Comparison of ENCODE assay signal across 18 mouse cellular contexts in the genomic region with DNA sequence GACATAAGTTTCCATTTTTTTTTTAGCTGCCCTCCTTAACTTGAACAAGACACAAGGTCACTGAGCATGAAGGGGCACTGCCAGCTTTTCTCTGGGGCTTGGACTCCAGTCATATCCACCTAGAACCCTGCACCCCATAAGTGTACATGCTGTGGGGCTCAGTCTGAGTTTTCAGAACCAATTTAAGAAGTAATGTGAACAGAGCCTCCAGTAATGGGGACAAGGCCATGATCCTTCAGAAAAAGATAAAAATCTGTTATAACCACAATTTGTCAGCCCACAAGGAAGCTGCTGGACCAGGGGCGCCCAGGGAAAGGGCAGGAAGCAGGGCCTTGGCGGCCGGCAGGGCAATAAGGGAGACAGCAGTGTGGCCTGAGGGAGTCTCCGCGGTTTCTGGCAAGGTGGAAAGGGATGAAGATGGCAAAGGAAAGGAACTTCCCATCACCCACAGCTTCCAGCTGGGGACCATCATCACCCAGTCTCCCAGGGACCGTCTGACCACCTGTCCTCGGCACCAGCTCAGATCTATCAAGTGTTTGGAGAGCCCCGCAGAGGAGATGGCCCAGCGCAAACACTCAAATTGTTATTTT. TPM values are rescaled to one million over a fixed set of nuclear protein-coding genes. Genes with fewer than 3 reads are reported as not detected.
DNase-seq lines count a peak whose midpoint lies in the region; ATAC-seq and TF ChIP-seq lines count a peak whose summit lies in the region.
"Had no signal": no experiment of that assay in that cellular context is flagged by ENCODE, and none has a peak within 500 bp of the region (broad histone marks: within the 10 kb centered on the region; RNA-seq: fewer than 3 reads in every experiment).

No protein-coding gene starts in this region.

- no peak for ATAC-seq in cerebellum, adult (ENCODE audit: insufficient number of reproducible peaks, low FRiP score, low TSS enrichment)
- no peak for ATAC-seq in kidney, embryonic 14.5 days (ENCODE audit: low FRiP score, low TSS enrichment)

- H3K36me3 ChIP-seq in kidney, adult 2 months (ENCODE audit: control insufficient read depth, insufficient read depth, low read length): peaks cover 14% of the 10 kb centered on the region
- peaks cover 48% of the 10 kb centered on the region for H3K36me3 ChIP-seq in kidney, embryonic 14.5 days (ENCODE audit: control insufficient read depth, insufficient read depth, low read length)

- WGBS in kidney, adult 2 months: 72% methylated on average over 9 of the region's 9 CpGs
- 89% methylated on average over 9 of the region's 9 CpGs for WGBS in kidney, embryonic 14.5 days

- H3K4me1 ChIP-seq in kidney, adult 2 months (ENCODE audit: control insufficient read depth, insufficient read depth, low read length): peaks cover 17% of the 10 kb centered on the region; the same call in 1 of the 2 replicates
- 0 out of 2 replicates have a peak, but pooled peaks cover 6% of the 10 kb centered on the region for H3K4me1 ChIP-seq in kidney, embryonic 14.5 days (ENCODE audit: control insufficient read depth, insufficient read depth, low read length)

- H3K9ac ChIP-seq in kidney, embryonic 14.5 days (ENCODE audit: low read depth, low read length): no peak overlapping the region
- H3K9ac ChIP-seq: forebrain, embryonic 12.5 days; kidney, embryonic 15.5 days had no signal

- 0 out of 2 replicates have a peak overlapping the region, but pooled peaks have one; percentile 6 for H3K4me3 ChIP-seq in kidney, adult 2 months (ENCODE audit: insufficient read depth, low read depth, low read length)
- H3K4me3 ChIP-seq in kidney, embryonic 14.5 days (ENCODE audit: low read length): no peak overlapping the region
- H3K4me3 ChIP-seq: forebrain, embryonic 12.5 days; heart, embryonic 13.5 days; kidney, embryonic 15.5 days had no signal

- no peak overlapping the region for H3K4me2 ChIP-seq in kidney, embryonic 14.5 days (replicated peaks; ENCODE audit: low read depth, low read length)
- H3K4me2 ChIP-seq: forebrain, embryonic 12.5 days; heart, embryonic 13.5 days; kidney, embryonic 15.5 days had no signal

- H3K9me3 ChIP-seq in kidney, embryonic 14.5 days (ENCODE audit: control insufficient read depth, low read length): no peaks in the 10 kb centered on the region
- H3K9me3 ChIP-seq: forebrain, embryonic 12.5 days; heart, embryonic 13.5 days; kidney, embryonic 15.5 days had no signal

- peak; percentile 52 to 55 for DNase-seq in cerebellum, adult 18-20 months
- no peak for DNase-seq in kidney, adult 2 months
- peak; percentile 61 to 67 for DNase-seq in adrenal gland, postnatal 36 days
- DNase-seq in cerebellum, postnatal 36 days: peak; percentile 48 to 57
- no peak for DNase-seq in spleen, postnatal 4 days (ENCODE audit: low spot score in 2 of 2)
- DNase-seq in thymus, postnatal 25 days: no peak
- DNase-seq: B cell, adult 2 months; embryo, embryonic 11 days; gastrocnemius, postnatal 36 days; left cerebral cortex, postnatal 4 days; lung, adult 18-20 months; right cerebral cortex, postnatal 25 days; thymus, postnatal 14 days had no signal

- no peaks in the 10 kb centered on the region for H3K27me3 ChIP-seq in kidney, adult 2 months (replicated peaks; ENCODE audit: control insufficient read depth, insufficient read depth, low read length)
- no peaks in the 10 kb centered on the region for H3K27me3 ChIP-seq in kidney, embryonic 14.5 days (ENCODE audit: control insufficient read depth, insufficient read depth, low read length)
- H3K27me3 ChIP-seq: forebrain, embryonic 12.5 days; heart, embryonic 13.5 days; kidney, embryonic 15.5 days had no signal

- TF ChIP-seq POLR2A in kidney, adult 2 months (IDR thresholded peaks at IDR 0.05; ENCODE audit: low read depth, low read length): no peak

- no peak for TF ChIP-seq CTCF in kidney, adult 2 months (conservative IDR thresholded peaks at IDR 0.05; ENCODE audit: insufficient read depth, insufficient read length, low read depth, low read length)

- H3K27ac ChIP-seq in kidney, adult 2 months (ENCODE audit: insufficient read depth, low read depth, low read length): peak overlapping the region; percentile 51
- H3K27ac ChIP-seq in kidney, embryonic 14.5 days (ENCODE audit: low read depth, low read length): no peak overlapping the region
- H3K27ac ChIP-seq: forebrain, embryonic 12.5 days; heart, embryonic 13.5 days; kidney, embryonic 15.5 days had no signal

RNA-seq across cellular contexts. Expression of a gene that starts 6.1 kb away (rescaled TPM):
- polyA plus RNA-seq in kidney, adult 2 months (2012; rRNA removed): 31.6 and 40.3 TPM in 2 replicates
- polyA plus RNA-seq in kidney, embryonic 14.5 days (2014; fragmentation: Nextera tagmentation; extraction: Ambion mirVana): 19.4 and 24.1 TPM in 2 replicates
- total RNA-seq in adrenal gland, postnatal 36 days (2021): 100 to 1,000 TPM; 103 to 125 TPM

RNA-seq across cellular contexts. Expression of a gene that starts 19.2 kb away (rescaled TPM):
- 33.5 and 47.4 TPM in 2 replicates for polyA plus RNA-seq in kidney, adult 2 months (2012; rRNA removed)
- 192 and 223 TPM in 2 replicates for polyA plus RNA-seq in kidney, embryonic 14.5 days (2014; fragmentation: Nextera tagmentation; extraction: Ambion mirVana)
- total RNA-seq in adrenal gland, postnatal 36 days (2021): 10 to 100 TPM; 57.8 to 59.2 TPM

RNA-seq across cellular contexts. Expression of a gene that starts 19.6 kb away (rescaled TPM):
- polyA plus RNA-seq in kidney, adult 2 months (2012; rRNA removed): 890 and 915 TPM in 2 replicates
- polyA plus RNA-seq in kidney, embryonic 14.5 days (2014; fragmentation: Nextera tagmentation; extraction: Ambion mirVana): 123 and 191 TPM in 2 replicates
- total RNA-seq in adrenal gland, postnatal 36 days (2021): 100 to 1,000 TPM; 823 to 866 TPM

RNA-seq across cellular contexts. Expression of a gene that starts 50.3 kb away (rescaled TPM):
- 121 and 131 TPM in 2 replicates for polyA plus RNA-seq in kidney, adult 2 months (2012; rRNA removed)
- polyA plus RNA-seq in kidney, embryonic 14.5 days (2014; fragmentation: Nextera tagmentation; extraction: Ambion mirVana): 16.1 and 19.2 TPM in 2 replicates
- 100 to 1,000 TPM in 1 of 2 experiments, 10 to 100 TPM in 1; 61.4 to 101 TPM for total RNA-seq in adrenal gland, postnatal 36 days (2021)

Comparison
In these comparisons a context has a peak if more than half of its experiments do, and no peak if none do; other contexts are left out.
1. DNase-seq: peak in cerebellum, adult 18-20 months (2 of 2), adrenal gland, postnatal 36 days (2 of 2) and cerebellum, postnatal 36 days (2 of 2); none in kidney, adult 2 months (single experiment), spleen, postnatal 4 days (0 of 2) and thymus, postnatal 25 days (single experiment).